Mouse (Mus musculus) erythroblast, adult 5-6 weeks (primary cell): ENCODE measurements around the gene Fam222b. TPM values are rescaled to one million over a fixed set of nuclear protein-coding genes. Genes with fewer than 3 reads are reported as not detected.

Source experiments
- ATAC-seq: replicated peaks from 2 replicates; pipeline ENCODE4 v1.8.0; 2016; ENCODE audit warnings: moderate number of reproducible peaks, mild to moderate bottlenecking, moderate TSS enrichment, inconsistent platforms; ENCODE audit not compliant: poor library complexity, low FRiP score, severe bottlenecking
- total RNA-seq, 2 experiments: library from RNA; stranded (forward) in 1 of 2; stranded (reverse) in 1 of 2; fragments of 150-400 nt in 1 of 2; fragments of 200-764, 138-1000 nt in 1 of 2; gene quantifications; 2 replicates each; pipeline versions ENCODE4 v1.2.3 to v1.2.4; 2015 to 2017; ENCODE audit warnings: low replicate concordance in 2 of 2

The Fam222b gene
- total RNA-seq, 2 experiments from 2014 or later, result 3.7 to 14.8 TPM

GRCm38 (mm10) chr11:78161169-78161568 is 66.7 kb downstream of the Fam222b start:
- ATAC-seq, result no peak

- ATAC-seq, result no peak
Measured at GRCm38 (mm10) chr11:78161968-78162367, 67.5 kb downstream of the Fam222b start.

GRCm38 (mm10) chr11:78162504-78162903 is 68.0 kb downstream of the Fam222b start:
- ATAC-seq, result no peak

GRCm38 (mm10) chr11:78163045-78163444 is 68.6 kb downstream of the Fam222b start:
- no peak for ATAC-seq

GRCm38 (mm10) chr11:78163681-78164603 is 69.5 kb downstream of the Fam222b start:
- ATAC-seq, result no peak

GRCm38 (mm10) chr11:78164604-78164923 is 70.1 kb downstream of the Fam222b start:
- no peak for ATAC-seq

- peak; percentile 67 for ATAC-seq
Measured at GRCm38 (mm10) chr11:78164924-78165760, 70.7 kb downstream of the Fam222b start, which contains the start of gene Traf4. Gene Traf4 (minus strand): TSS chr11:78165589.

GRCm38 (mm10) chr11:78165761-78166109 is 71.3 kb downstream of the Fam222b start:
- peak; percentile 38 for ATAC-seq

GRCm38 (mm10) chr11:78166161-78166560 is 71.7 kb downstream of the Fam222b start:
- ATAC-seq, result no peak

GRCm38 (mm10) chr11:78166640-78167039 is 72.2 kb downstream of the Fam222b start:
- no peak for ATAC-seq

GRCm38 (mm10) chr11:78167257-78167959 is 72.9 kb downstream of the Fam222b start:
- ATAC-seq, result no peak

GRCm38 (mm10) chr11:78168541-78169468 is 74.3 kb downstream of the Fam222b start:
- peak; percentile 47 for ATAC-seq

- no peak for ATAC-seq
Measured at GRCm38 (mm10) chr11:78170306-78170705, 75.8 kb downstream of the Fam222b start.

GRCm38 (mm10) chr11:78171328-78171727 is 76.9 kb downstream of the Fam222b start:
- ATAC-seq, result no peak

GRCm38 (mm10) chr11:78172034-78172747 is 77.7 kb downstream of the Fam222b start:
- ATAC-seq, result no peak

- no peak for ATAC-seq
Measured at GRCm38 (mm10) chr11:78172748-78173383, 78.4 kb downstream of the Fam222b start.

- ATAC-seq, result no peak
Measured at GRCm38 (mm10) chr11:78174506-78174905, 80.0 kb downstream of the Fam222b start.

GRCm38 (mm10) chr11:78175771-78176401 is 81.4 kb downstream of the Fam222b start:
- peak; percentile 1 for ATAC-seq
